Mouse (Mus musculus) intestine, embryonic 14.5 days (tissue): ENCODE measurements around the gene Smyd2. TPM values are rescaled to one million over a fixed set of nuclear protein-coding genes. Genes with fewer than 3 reads are reported as not detected.

Experiments used
- ATAC-seq: fragments of 200-750 bp; cut with Nextera tagmentation; replicated peaks from 2 replicates; pipeline ENCODE4 v1.8.0; 2017; ENCODE audit warnings: low read depth, moderate number of reproducible peaks, moderate TSS enrichment, moderate library complexity; ENCODE audit not compliant: low FRiP score, low TSS enrichment
- DNase-seq: peaks from one replicate; pipeline ENCODE4 v3.0.0-alpha.2; 2018; ENCODE audit warnings: low spot score
- H3K27ac ChIP-seq: fragments of 300-500 bp; sonication (generic); 2 replicates; pipeline ENCODE4 v1.5.1; 2014; ENCODE audit warnings: low read depth, mild to moderate bottlenecking, control low read depth
- H3K27me3 ChIP-seq: fragments of 300-500 bp; sonication (generic); replicated peaks from 2 replicates; pipeline ENCODE4 v1.6.1; 2014; ENCODE audit warnings: low read length, control low read depth; ENCODE audit not compliant: control insufficient read depth, insufficient read depth
- H3K36me3 ChIP-seq: fragments of 300-500 bp; sonication (generic); 2 replicates; pipeline ENCODE4 v1.6.1; 2014; ENCODE audit warnings: low read length, control low read depth; ENCODE audit not compliant: control insufficient read depth, insufficient read depth
- H3K4me1 ChIP-seq: fragments of 300-500 bp; sonication (generic); replicated peaks from 2 replicates; pipeline ENCODE4 v1.6.1; 2014; ENCODE audit warnings: low read length, control low read depth, mixed read lengths; ENCODE audit not compliant: control insufficient read depth, insufficient read depth
- H3K4me2 ChIP-seq: fragments of 300-500 bp; sonication (generic); 2 replicates; pipeline ENCODE4 v1.6.1; 2014; ENCODE audit warnings: low read length
- H3K4me3 ChIP-seq: fragments of 300-500 bp; sonication (generic); 2 replicates; pipeline ENCODE4 v1.5.1; 2014; ENCODE audit warnings: low read depth, low read length, control low read depth, mixed read lengths
- H3K9ac ChIP-seq: fragments of 300-500 bp; sonication (generic); 2 replicates; pipeline ENCODE4 v1.6.1; 2014; ENCODE audit warnings: mild to moderate bottlenecking, low read length
- H3K9me3 ChIP-seq: fragments of 300-500 bp; sonication (generic); 2 replicates; pipeline ENCODE4 v1.6.1; 2016; ENCODE audit warnings: low read length, control low read depth; ENCODE audit not compliant: control insufficient read depth
- WGBS: fragments of 180-500 bp; shearing (Covaris S2); extraction: QIAGEN DNeasy Blood & Tissue Kit; methylation state at CpG from one replicate; pipeline ENCODE4 v1.1.7; 2014; 5-methylcytosine and 5-hydroxymethylcytosine counted together
- polyA plus RNA-seq: library from polyadenylated mRNA; unstranded; fragments of >200 nt; fragmentation: Nextera tagmentation; extraction: Ambion mirVana; gene quantifications from 2 replicates; pipeline ENCODE4 v1.2.1, GENCODE M21; 2014

Gene Smyd2
- polyA plus RNA-seq, 1 experiment from 2014 or later: 124 TPM

DNA sequence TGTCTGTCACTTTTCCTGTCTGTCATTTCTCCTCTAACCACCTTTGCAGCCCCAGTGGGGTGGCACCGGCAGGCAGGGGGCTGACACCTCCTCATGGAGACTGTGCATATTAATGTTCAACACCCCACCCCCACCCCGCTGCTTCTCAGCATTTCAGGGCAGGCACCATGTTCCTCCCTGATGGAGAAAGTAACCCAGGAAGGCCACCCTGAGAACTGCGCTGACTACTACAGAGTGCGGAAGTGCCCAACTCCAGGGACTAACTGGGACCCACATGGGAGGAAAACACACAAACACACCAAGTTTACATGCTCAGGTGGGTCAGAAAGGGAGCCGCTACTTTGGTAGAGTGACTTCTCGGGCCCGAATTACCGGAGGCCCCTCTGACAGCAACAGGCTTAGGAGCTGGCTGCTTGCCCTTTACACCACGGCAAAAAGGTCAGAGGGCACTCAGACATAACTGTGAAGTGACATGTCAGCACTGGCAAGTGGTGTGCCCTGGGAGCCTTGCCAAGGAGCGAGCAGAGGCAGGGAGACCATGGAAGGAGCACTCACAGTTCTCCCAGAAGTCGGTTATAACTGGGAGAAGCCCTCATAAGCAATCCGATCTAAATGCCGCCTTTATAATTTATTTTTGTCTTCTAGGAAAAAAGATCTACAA lies 11.3 kb downstream of the Smyd2 start:
- no peak for DNase-seq
- WGBS: 70% methylated on average over 13 of the region's 13 CpGs
- Histone ChIP-seq H3K4me3 (no peak overlapping the region), H3K9ac (no peak overlapping the region), H3K4me1 (peaks cover 7% of the 10 kb centered on the region; the same call in 1 of the 2 replicates), H3K27me3 (no peaks in the 10 kb centered on the region), H3K36me3 (peaks cover 22% of the 10 kb centered on the region), H3K9me3 (no peaks in the 10 kb centered on the region), H3K4me2 (no peak overlapping the region), H3K27ac (no peak overlapping the region)
- ATAC-seq: no peak

DNA sequence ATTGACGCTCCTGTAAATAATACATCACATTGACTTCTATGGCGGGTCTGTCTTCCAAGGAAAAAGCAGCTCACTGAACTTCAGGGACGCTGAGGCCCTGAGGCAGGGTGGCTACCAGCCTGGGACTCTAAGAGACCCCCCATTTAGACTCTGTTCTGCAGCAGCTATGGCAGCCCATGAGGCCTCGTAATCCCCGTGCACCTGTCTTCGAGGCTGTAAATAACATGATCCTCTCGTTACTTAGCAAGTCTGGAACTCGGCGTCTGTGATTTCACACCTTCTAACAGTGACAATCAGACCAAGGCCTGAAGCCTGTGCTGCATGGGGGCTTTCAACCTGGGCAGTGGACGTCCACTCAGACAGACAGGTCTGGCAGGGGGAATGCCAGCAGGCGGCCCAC lies 19.0 kb downstream of the Smyd2 start:
- WGBS: 83% methylated on average over 11 of the region's 11 CpGs
- Histone ChIP-seq H3K36me3 (peaks cover 17% of the 10 kb centered on the region), H3K4me2 (no peak overlapping the region), H3K4me1 (no peaks in the 10 kb centered on the region), H3K27me3 (no peaks in the 10 kb centered on the region), H3K9ac (no peak overlapping the region), H3K9me3 (no peaks in the 10 kb centered on the region), H3K27ac (no peak overlapping the region), H3K4me3 (no peak overlapping the region)
- ATAC-seq (no peak), DNase-seq (no peak)

DNA sequence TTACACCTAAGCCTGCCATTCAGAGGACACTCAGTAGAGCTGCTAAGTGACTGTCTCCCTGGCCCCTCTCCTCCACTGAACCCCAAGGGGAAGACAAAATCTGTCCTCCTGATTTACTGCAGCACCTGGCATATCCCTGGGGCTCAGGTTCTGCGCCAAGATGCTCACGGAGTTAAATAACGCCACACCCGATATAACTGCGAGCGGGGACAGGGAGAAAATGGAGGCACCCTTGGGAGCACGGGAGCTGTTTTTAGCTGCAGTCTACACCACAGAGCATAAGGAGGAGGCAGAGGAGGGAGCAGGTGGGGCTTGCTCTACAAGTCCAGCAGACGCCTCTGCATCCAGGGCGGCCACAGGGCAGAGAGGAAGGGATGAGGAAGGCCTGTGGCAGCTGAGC lies 19.8 kb downstream of the Smyd2 start:
- no peak for ATAC-seq
- no peak overlapping the region for H3K27ac ChIP-seq

DNA sequence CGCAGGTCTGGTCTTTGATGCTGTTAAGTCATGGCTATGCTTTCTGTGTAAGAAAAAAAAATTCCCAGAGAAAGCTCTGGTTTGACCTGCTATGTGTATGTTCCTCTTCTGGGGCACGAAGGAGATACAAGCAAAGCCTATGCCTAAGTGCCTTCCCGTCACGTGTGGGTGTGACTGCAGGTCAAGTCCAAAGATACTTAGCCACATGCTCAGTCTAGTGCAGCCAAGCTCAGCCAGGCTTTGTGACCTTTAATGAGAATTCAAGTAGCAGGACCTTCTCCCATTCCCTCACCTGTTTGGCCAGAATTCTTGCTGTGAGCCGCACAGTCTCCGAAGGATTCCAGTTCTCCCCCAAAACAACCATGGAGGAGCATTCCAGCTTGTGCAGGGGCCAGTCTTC lies 22.6 kb downstream of the Smyd2 start:
- peaks cover 43% of the 10 kb centered on the region for H3K36me3 ChIP-seq
- no peaks in the 10 kb centered on the region for H3K9me3 ChIP-seq
- no peaks in the 10 kb centered on the region for H3K4me1 ChIP-seq
- H3K4me3 ChIP-seq: no peak overlapping the region
- H3K27ac ChIP-seq: no peak overlapping the region
- DNase-seq (no peak), ATAC-seq (no peak)
- H3K27me3 ChIP-seq: no peaks in the 10 kb centered on the region
- H3K9ac ChIP-seq: no peak overlapping the region
- H3K4me2 ChIP-seq: no peak overlapping the region
- WGBS: 90% methylated on average over 6 of the region's 6 CpGs

More for the DNA sequence above, 19.8 kb downstream of the Smyd2 start:
- 88% methylated on average over 9 of the region's 9 CpGs for WGBS
- H3K4me3 ChIP-seq: no peak overlapping the region
- H3K36me3 ChIP-seq: peaks cover 18% of the 10 kb centered on the region
- no peaks in the 10 kb centered on the region for H3K4me1 ChIP-seq
- H3K4me2 ChIP-seq: no peak overlapping the region
- H3K9me3 ChIP-seq: no peaks in the 10 kb centered on the region
- no peaks in the 10 kb centered on the region for H3K27me3 ChIP-seq
- no peak overlapping the region for H3K9ac ChIP-seq
- no peak for DNase-seq

DNA sequence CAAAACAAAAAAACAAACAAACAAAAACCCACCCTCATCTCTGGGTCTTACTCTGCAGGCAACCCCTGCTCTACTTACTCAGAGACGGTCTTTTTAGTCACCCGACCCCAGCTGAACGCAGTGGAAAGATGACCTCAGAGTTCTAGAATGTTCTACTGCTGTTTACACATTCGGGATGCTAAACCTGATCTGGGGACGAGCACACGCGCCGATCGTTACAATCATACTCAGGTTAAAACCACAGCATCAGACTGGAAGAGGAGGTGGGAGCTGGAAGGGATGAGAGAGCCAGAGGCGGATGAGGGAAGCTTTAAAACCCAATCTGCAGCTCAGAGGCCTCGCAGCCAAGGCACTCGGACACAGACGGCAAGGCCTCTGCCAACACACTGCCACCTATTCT lies 23.5 kb downstream of the Smyd2 start:
- WGBS: 75% methylated on average over 13 of the region's 13 CpGs
- no peaks in the 10 kb centered on the region for H3K27me3 ChIP-seq

GRCm38 (mm10) chr1:189897861-189898260 lies 24.3 kb downstream of the Smyd2 start:
- no peak for DNase-seq
- H3K9me3 ChIP-seq: no peaks in the 10 kb centered on the region
- no peak overlapping the region for H3K27ac ChIP-seq
- peaks cover 59% of the 10 kb centered on the region for H3K36me3 ChIP-seq
- H3K4me2 ChIP-seq: no peak overlapping the region
- H3K9ac ChIP-seq: no peak overlapping the region
- H3K4me3 ChIP-seq: no peak overlapping the region
- no peak for ATAC-seq
- 87% methylated on average over 9 of the region's 9 CpGs for WGBS
- H3K27me3 ChIP-seq: no peaks in the 10 kb centered on the region
- H3K4me1 ChIP-seq: no peaks in the 10 kb centered on the region

More for the DNA sequence above, 23.5 kb downstream of the Smyd2 start:
- H3K36me3 ChIP-seq: peaks cover 51% of the 10 kb centered on the region
- H3K9ac ChIP-seq: no peak overlapping the region
- H3K27ac ChIP-seq: no peak overlapping the region
- H3K4me1 ChIP-seq: no peaks in the 10 kb centered on the region
- ATAC-seq (no peak), DNase-seq (no peak)
- no peak overlapping the region for H3K4me2 ChIP-seq
- H3K9me3 ChIP-seq: no peaks in the 10 kb centered on the region
- no peak overlapping the region for H3K4me3 ChIP-seq

- Histone ChIP-seq H3K4me3 (no peak overlapping the region), H3K4me2 (no peak overlapping the region), H3K36me3 (peaks cover 71% of the 10 kb centered on the region), H3K27ac (no peak overlapping the region), H3K4me1 (no peaks in the 10 kb centered on the region), H3K27me3 (no peaks in the 10 kb centered on the region), H3K9ac (no peak overlapping the region), H3K9me3 (no peaks in the 10 kb centered on the region)
- WGBS: 87% methylated on average over 9 of the region's 9 CpGs
- ATAC-seq (no peak), DNase-seq (no peak)
These were observed 28.0 kb downstream of the Smyd2 start for GRCm38 (mm10) chr1:189894191-189894590.

DNA sequence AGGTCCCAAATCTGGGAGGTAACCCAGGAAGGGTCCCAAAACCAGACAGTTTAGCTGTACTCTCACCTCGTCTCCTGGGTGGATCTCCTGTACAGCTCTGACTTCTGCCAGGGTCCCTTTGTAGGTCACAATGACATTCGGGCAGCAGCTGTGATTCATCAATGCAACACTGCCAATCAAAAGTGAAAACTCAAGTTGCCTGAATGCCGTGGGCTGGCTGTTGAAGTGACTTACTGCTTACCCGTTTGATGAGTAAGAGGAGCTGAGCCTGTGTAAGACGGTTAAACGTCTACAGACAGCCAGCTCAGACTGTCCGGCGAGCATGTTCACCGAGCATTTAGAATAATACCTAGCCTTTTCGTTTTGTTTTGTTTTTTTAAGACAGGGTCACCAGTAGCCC lies 33.4 kb downstream of the Smyd2 start:
- Histone ChIP-seq H3K27ac (no peak overlapping the region), H3K27me3 (no peaks in the 10 kb centered on the region), H3K36me3 (peaks cover 43% of the 10 kb centered on the region), H3K4me1 (no peaks in the 10 kb centered on the region), H3K9me3 (no peaks in the 10 kb centered on the region), H3K4me2 (no peak overlapping the region), H3K4me3 (no peak overlapping the region), H3K9ac (no peak overlapping the region)
- DNase-seq: no peak
- ATAC-seq: no peak
- WGBS: 79% methylated on average over 10 of the region's 10 CpGs

- no peak overlapping the region for H3K4me2 ChIP-seq
- 28% methylated on average over 7 of the region's 7 CpGs for WGBS
- ATAC-seq (0 out of 2 replicates have a peak, but pooled peaks have one; percentile 36), DNase-seq (peak; percentile 75)
- H3K36me3 ChIP-seq: peaks cover 30% of the 10 kb centered on the region
- no peak overlapping the region for H3K4me3 ChIP-seq
- no peaks in the 10 kb centered on the region for H3K27me3 ChIP-seq
- no peaks in the 10 kb centered on the region for H3K9me3 ChIP-seq
- no peak overlapping the region for H3K9ac ChIP-seq
- H3K4me1 ChIP-seq: no peaks in the 10 kb centered on the region
- H3K27ac ChIP-seq: no peak overlapping the region
These were observed 34.6 kb downstream of the Smyd2 start for GRCm38 (mm10) chr1:189887518-189887917.
